Mouse (Mus musculus): ENCODE results near the gene Zswim1. TPM values are rescaled to one million over a fixed set of nuclear protein-coding genes. Genes with fewer than 3 reads are reported as not detected.

Zswim1 gene
- total RNA-seq (2023), result 1 to 10 TPM; 3.2 to 5.0 TPM

GRCm38 (mm10) chr2:164822636-164823165 lies at the start of gene Zswim1:
Zswim1 (plus strand) TSS chr2:164822686.

DNA sequence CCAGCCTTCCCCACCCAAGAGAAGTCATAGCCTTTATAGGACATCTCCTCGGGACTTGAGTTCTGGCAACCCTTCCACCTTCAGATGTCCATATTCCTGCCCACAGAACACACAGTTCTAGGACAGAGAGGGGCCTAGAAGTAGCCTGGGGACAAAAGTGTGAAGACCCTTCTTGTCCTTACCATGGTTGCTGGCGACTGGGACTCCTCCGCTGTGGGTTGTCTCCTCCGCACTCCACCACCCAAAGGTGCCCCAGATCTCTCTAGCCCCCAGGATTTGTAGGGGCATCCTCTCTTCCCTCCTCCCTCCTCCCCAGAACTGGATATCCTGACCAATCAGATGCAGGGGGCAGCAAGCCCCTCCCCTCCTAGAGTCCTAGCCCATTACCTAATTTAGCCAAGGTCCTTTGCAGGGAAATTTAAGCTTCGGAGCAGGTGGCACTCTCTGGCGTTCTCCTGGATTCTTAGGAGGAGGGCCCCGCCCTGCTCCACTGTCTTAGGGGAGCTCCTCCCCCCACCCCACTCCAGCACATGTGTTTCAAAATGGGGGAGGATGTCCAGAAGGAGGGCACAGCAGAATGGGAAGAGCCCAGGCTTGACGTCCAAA lies 42.9 kb upstream of the Zswim1 start, which contains the start of gene Tnnc2:
Gene Tnnc2, minus strand, starts transcription at position 487 of the 606 bp plus-strand sequence.

DNA sequence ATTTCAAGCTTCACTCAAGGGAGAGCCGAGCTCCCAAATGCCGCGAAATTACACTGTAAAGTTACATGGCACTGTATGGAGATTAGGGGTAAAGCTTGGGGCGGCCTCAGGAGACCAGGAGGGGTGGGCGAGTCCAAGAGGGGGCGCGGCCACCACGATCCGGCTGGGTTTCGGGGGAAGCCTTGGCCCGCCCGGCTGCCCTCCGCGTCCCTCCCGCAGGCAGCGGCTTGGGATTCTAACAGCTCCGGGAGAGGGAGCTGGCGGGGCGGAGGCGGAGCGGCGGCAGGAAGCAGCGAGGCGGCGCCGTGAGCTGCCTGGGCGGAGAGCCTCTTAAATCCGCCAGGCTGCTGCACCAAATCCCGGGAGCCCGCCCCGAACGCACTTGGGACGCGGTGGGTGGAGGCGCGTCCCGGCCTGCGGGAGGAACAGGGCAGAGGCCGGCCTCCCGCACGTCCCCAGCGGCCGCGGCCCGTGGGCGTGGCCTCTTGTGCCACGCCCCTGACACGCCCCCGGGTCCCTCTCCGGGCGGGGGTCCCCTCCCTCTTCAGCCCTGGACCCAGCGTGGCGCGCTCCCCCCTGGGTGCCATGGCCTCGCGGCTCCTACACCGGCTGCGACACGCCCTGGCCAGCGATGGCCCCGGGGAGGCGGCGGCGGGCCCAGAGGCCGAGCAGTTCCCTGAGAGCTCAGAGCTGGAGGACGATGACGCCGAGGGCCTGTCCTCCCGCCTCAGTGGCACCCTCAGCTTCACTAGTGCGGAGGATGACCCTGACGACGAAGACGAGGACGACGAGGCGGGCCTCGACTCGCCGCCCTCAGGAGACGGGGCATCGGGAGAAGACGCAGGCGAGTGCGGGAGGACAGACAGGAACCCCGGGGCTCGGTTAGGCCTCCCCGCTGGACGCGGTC lies 36.8 kb upstream of the Zswim1 start, which contains the start of gene Snx21:
Gene Snx21, plus strand, starts transcription at position 343 of the 907 bp plus-strand sequence.

GRCm38 (mm10) chr2:164804533-164805331 lies 17.8 kb upstream of the Zswim1 start, which contains the start of the genes Acot8 and Zswim3:
Acot8 (minus strand) TSS chr2:164804882.
Zswim3 (plus strand) TSS chr2:164805098.

DNA sequence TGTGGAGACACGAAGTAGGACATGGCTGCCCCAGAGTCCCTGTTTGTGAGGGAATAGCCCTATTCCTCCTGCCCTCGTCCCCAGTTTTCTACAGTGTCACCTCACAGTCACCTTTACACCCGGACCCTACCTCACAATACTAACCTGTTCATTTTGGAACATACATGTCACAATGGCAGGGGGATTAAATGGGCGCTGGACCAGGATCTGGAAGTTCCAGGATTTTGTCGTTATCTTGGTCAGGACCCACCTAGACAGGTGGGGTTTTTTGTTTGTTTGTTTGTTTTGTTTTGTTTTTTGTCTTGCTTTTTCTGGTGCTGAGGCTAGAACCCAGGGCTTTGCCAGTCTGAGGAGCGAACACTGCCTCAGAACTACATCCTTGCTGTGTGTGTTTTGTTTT lies 6.0 kb downstream of the Zswim1 start, which contains the start of gene Spata25:
Gene Spata25, minus strand, starts transcription at position 101 of the 400 bp plus-strand sequence.

GRCm38 (mm10) chr2:164832748-164833301 lies 10.3 kb downstream of the Zswim1 start, which contains the start of gene Ctsa:
Ctsa (plus strand) TSS chr2:164832873.

GRCm38 (mm10) chr2:164833314-164833959 lies 11.0 kb downstream of the Zswim1 start, which contains the start of gene Neurl2:
Neurl2 (minus strand) TSS chr2:164833456.

DNA sequence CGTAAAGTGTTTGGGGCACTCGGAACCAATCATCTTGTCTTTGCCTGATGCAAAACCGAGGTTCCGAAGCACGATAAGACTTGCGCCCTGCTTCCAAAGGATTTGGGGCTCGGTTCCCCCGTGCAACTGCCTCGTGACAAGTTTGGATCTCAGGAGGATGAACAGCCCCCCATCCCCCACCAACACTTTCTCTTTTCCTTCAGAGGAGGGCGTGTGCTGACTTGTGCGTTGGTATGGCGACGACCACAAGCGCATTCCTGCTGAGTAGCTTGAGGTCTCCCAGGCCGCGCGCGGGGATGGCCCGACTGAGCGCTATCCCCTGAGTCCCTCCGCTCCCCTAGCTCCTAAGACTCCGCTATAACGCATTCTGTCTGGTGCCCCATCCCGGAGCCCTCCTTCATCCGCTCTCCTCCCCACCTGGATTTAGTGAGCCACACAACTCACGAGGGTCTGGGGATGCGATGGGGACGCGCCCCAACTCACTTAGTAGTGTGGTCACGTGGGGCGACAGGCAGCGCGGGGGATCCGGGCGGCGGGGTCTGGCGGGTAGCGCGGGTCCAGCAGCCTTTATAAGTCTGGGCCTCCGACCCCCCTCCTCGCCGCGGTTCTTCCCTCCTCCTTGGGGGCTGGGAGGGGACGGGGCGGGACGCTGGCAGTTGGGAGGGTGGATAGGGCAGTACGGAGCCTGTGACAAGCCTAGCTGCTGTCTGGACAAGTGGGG lies 34.8 kb downstream of the Zswim1 start, which contains the start of gene Pltp:
Gene Pltp, minus strand, starts transcription at position 611 of the 721 bp plus-strand sequence.

Other genes starting within 250 kb of the Zswim1 start
- gene Spint3, start 249.2 kb upstream of the Zswim1 start, total RNA-seq (2023), result not detected
- not detected for gene Wfdc6a, start 237.2 kb upstream of the Zswim1 start, total RNA-seq (2023)
- not detected for gene Eppin, start 229.1 kb upstream of the Zswim1 start, total RNA-seq (2023)
- not detected for gene Wfdc6b, start 209.2 kb upstream of the Zswim1 start, total RNA-seq (2023)
- not detected for gene Wfdc8, start 209.1 kb upstream of the Zswim1 start, total RNA-seq (2023)
- gene Wfdc16, start 183.9 kb upstream of the Zswim1 start, total RNA-seq (2023), result not detected
- 10 to 100 TPM in 1 of 2 experiments, 1 to 10 TPM in 1; 8.8 to 13.0 TPM for gene Wfdc10, start 166.6 kb upstream of the Zswim1 start, total RNA-seq (2023)
- gene Wfdc9, start 166.1 kb upstream of the Zswim1 start, total RNA-seq (2023), result not detected
- not detected for gene Wfdc11, start 148.6 kb upstream of the Zswim1 start, total RNA-seq (2023)
- not detected for gene Wfdc13, start 137.6 kb upstream of the Zswim1 start, total RNA-seq (2023)
- not detected for gene Spint4, start 124.2 kb upstream of the Zswim1 start, total RNA-seq (2023)
- not detected for gene Spint5, start 107.4 kb upstream of the Zswim1 start, total RNA-seq (2023)
- gene Wfdc3, start 76.8 kb upstream of the Zswim1 start, total RNA-seq (2023), result not detected
- 10 to 100 TPM; 32.0 to 40.8 TPM for gene Dnttip1, start 76.7 kb upstream of the Zswim1 start, total RNA-seq (2023)
- 100 to 1,000 TPM; 109 to 112 TPM for gene Ube2c, start 52.8 kb upstream of the Zswim1 start, total RNA-seq (2023)
- not detected for gene Tnnc2, start 42.7 kb upstream of the Zswim1 start, total RNA-seq (2023)
- 1 to 10 TPM; 2.9 to 3.7 TPM for gene Snx21, start 36.9 kb upstream of the Zswim1 start, total RNA-seq (2023)
- 10 to 100 TPM; 47.9 to 53.1 TPM for gene Acot8, start 17.8 kb upstream of the Zswim1 start, total RNA-seq (2023)
- 1 to 10 TPM; 3.1 to 3.2 TPM for gene Zswim3, start 17.6 kb upstream of the Zswim1 start, total RNA-seq (2023)
- not detected for gene Spata25, start 5.9 kb downstream of the Zswim1 start, total RNA-seq (2023)
- gene Ctsa, start 10.2 kb downstream of the Zswim1 start, total RNA-seq (2023), result 100 to 1,000 TPM; 141 to 211 TPM
- gene Neurl2, start 10.8 kb downstream of the Zswim1 start, total RNA-seq (2023), result 1 to 10 TPM; 1.7 to 3.7 TPM
- 1 to 10 TPM; 5.4 to 5.7 TPM for gene Pltp, start 35.0 kb downstream of the Zswim1 start, total RNA-seq (2023)
- 10 to 100 TPM; 55.4 to 63.3 TPM for gene Pcif1, start 56.6 kb downstream of the Zswim1 start, total RNA-seq (2023)
- 10 to 100 TPM; 31.0 TPM for gene Zfp335, start 89.1 kb downstream of the Zswim1 start, total RNA-seq (2023)
- gene Mmp9, start 118.1 kb downstream of the Zswim1 start, total RNA-seq (2023), result 1,000 to 10,000 TPM; 1,995 to 2,087 TPM
- gene Slc12a5, start 138.1 kb downstream of the Zswim1 start, total RNA-seq (2023), result 1 to 10 TPM; 5.8 to 7.0 TPM
- gene Ncoa5, start 212.2 kb downstream of the Zswim1 start, total RNA-seq (2023), result 10 to 100 TPM; 17.1 to 22.2 TPM
- 1 to 10 TPM; 5.8 to 8.5 TPM for gene Cd40, start 232.9 kb downstream of the Zswim1 start, total RNA-seq (2023)

Measured in neutrophil, adult 59 days (primary cell).